Mouse (Mus musculus): ENCODE data around the gene Cnn3. TPM values are rescaled to one million over a fixed set of nuclear protein-coding genes. Genes with fewer than 3 reads are reported as not detected.

Gene Cnn3
- total RNA-seq, 2 experiments from 2014 or later: 59.8 to 68.9 TPM

GRCm38 (mm10) chr3:121417379-121418250, 8.7 kb upstream of the Cnn3 start:
- DNase-seq (ENCODE audit: low spot score in 2 of 2): no peak

DNA sequence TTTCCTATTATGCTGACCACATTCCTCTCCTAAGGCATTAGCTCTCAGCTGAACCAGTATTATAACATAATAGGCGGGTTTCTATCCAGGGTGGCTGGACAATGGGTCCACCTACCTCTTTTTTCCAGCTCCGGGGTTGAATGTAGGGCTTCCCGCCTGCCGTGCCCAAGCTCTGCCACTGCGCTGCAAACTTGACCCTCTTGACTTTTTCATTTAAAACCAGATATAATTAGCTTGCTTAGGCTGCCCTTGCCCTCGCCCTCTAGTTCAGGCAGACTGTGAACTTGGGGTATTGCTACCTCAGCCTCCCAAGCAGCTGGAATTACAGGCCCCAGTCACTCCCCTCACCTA, 8.1 kb upstream of the Cnn3 start:
- no peak for DNase-seq (ENCODE audit: low spot score in 2 of 2)

- no peak for DNase-seq (ENCODE audit: low spot score in 2 of 2)
Measured at GRCm38 (mm10) chr3:121418850-121419435, 7.4 kb upstream of the Cnn3 start.

DNA sequence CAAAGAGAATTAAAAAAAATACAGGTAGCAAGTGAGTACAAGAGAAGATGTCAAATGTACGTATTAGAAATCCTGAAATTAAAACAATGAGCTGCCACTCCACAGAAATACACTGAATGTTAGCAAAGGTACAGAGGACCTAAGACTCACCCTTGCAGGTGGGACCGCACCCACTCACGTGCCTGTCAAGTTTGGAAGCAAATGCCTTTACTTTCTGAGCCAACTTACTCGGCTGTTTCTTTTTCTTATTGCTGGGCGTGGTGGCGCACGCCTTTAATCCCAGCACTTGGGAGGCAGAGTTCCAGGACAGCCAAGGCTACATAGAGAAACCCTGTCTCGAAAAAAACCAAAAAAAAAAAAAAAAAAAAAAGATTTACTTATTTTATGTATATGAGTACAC, 3.9 kb upstream of the Cnn3 start:
- no peak for DNase-seq (ENCODE audit: low spot score in 2 of 2)

- peak; percentile 35 to 44 for DNase-seq (ENCODE audit: low spot score in 2 of 2)
Measured at GRCm38 (mm10) chr3:121426621-121427519, 573 bp downstream of the Cnn3 start.

GRCm38 (mm10) chr3:121427520-121427908, 1.2 kb downstream of the Cnn3 start:
- DNase-seq (ENCODE audit: low spot score in 2 of 2): peak; percentile 34 to 47

GRCm38 (mm10) chr3:121428230-121428629, 1.9 kb downstream of the Cnn3 start:
- DNase-seq (ENCODE audit: low spot score in 2 of 2): peak in 1 of 2 experiments; percentile 13

GRCm38 (mm10) chr3:121428696-121429259, 2.5 kb downstream of the Cnn3 start:
- DNase-seq (ENCODE audit: low spot score in 2 of 2): no peak

- DNase-seq (ENCODE audit: low spot score in 2 of 2): no peak
Measured at GRCm38 (mm10) chr3:121429469-121429868, 3.2 kb downstream of the Cnn3 start.

GRCm38 (mm10) chr3:121430289-121430936, 4.1 kb downstream of the Cnn3 start:
- no peak for DNase-seq (ENCODE audit: low spot score in 2 of 2)

DNA sequence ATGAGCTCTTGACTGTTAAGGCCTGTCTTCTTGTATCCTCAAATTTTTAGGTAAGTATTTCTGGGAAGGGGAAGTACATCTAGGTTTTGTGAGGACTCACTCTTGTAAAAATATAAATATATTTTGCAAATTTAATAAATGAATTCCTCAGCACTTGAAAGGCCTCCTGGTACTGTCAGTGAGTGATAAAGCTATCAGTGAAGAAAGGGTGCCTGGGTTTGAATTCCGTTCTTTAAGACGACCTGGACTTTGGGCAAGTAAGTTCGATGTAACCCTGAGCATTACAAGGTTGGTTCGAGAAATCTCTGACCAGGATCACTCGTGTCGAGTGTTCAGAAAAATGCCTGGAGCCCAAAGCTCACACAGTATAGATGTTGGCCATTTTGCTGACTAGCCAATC, 7.1 kb downstream of the Cnn3 start:
- no peak for DNase-seq (ENCODE audit: low spot score in 2 of 2)

- no peak for DNase-seq (ENCODE audit: low spot score in 2 of 2)
Measured at GRCm38 (mm10) chr3:121433968-121434533, 7.8 kb downstream of the Cnn3 start.

DNA sequence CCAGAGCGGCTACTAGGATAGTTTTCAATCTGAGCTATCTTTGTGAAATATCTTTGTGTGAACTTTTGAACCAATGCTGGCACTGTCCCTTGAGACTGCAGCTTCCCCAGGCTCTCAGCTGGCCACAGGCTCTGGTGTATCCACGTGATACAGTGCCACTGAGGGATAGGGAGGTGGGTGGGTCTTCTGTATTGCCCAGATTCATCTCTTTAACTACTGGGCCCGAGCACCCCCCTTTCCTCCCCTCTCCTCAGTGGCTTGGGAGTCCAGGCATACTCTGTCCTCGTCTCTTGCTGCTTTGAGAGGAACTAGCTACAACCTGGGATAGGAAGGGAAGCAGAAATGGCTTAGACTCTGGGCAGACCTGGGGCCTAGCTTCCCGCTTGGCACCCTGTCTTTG, 9.0 kb downstream of the Cnn3 start:
- DNase-seq (ENCODE audit: low spot score in 2 of 2): no peak

DNA sequence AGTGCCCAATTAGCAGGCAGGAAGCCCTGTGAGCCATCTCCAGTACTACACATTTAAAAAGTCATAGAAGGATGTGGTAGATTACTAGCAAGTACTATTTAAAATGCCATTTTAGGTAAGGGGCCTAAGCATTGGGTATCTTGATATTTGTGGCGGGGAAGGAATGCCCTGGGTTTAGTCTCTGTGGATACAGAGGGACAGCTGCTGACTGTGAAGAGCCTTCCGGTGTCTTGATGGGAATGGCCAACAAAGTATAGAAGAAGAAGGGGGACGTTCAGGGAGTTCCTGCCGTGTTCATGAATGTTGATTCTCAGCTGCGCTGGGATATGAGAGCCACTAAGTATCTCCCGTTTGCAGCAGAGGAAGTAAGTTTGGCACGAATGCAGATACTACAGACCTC, 10.8 kb downstream of the Cnn3 start:
- DNase-seq (ENCODE audit: low spot score in 2 of 2): no peak

- DNase-seq (ENCODE audit: low spot score in 2 of 2): no peak
Measured at GRCm38 (mm10) chr3:121437996-121438395, 11.7 kb downstream of the Cnn3 start.

DNA sequence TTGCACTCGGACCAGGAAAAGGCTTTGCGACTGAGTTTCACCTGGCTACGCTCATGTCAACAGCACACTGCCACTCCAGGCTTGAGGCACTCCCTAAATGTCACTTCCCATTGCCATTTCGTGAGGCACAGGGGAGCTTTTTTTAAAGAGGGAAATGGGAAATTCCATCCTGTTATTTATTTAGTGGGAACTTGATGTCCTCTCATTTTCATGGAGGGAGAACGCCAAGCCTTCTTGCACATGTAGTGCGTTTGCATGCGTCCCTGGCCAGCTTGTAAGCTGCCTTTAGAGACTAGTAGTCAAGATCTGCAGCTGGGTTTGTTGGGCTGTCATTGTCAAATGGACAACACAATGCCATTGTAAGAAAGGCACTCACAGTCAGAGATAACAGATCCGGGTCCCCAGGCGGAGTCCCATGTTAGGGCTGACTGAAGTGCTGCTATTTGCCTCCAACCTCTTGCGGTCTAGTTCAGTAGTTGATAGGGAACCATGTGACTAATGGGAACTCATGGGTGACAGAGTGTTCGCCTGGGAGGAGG, 13.4 kb downstream of the Cnn3 start:
- DNase-seq (ENCODE audit: low spot score in 2 of 2): no peak

DNA sequence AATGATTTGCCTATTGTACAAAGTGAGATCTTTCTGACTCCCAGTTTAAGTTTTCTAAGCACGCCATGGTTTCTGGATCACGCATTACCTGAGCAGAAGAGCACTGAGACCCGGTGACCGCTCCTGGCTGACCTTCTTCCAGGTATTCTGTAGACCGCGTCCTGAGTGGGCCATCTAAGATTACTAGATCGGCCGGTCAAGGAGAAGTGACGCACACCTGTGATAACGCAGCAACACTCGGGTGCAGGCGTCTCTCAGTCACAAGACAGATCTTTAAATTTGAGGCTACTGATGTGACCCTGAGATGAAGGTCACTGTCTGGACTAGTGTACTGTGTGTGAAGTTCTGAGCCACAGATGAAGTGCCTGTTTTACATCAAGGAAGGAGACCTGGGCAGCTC, 15.2 kb downstream of the Cnn3 start:
- DNase-seq (ENCODE audit: low spot score in 2 of 2): no peak

DNA sequence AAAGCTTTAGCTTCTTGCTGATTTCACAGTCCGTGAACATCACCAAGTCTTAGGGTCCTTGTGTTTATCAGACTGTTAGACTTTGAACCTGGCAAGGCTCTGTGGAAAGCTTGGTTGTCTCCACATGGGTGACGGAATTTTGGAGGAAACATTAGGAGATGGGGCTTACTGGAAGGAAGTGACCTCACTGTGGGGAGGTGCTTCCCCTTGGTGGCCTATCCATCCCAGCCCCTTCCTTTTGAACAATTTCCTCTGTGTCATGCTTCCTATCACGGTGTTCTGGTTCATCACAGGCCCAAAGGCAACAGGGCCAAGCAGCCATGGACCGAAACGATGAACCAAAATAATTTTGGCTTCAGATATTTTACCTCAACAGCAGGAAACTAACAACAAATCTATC, 16.0 kb downstream of the Cnn3 start:
- no peak for DNase-seq (ENCODE audit: low spot score in 2 of 2)

GRCm38 (mm10) chr3:121443861-121444271, 17.6 kb downstream of the Cnn3 start:
- DNase-seq (ENCODE audit: low spot score in 2 of 2): no peak

DNA sequence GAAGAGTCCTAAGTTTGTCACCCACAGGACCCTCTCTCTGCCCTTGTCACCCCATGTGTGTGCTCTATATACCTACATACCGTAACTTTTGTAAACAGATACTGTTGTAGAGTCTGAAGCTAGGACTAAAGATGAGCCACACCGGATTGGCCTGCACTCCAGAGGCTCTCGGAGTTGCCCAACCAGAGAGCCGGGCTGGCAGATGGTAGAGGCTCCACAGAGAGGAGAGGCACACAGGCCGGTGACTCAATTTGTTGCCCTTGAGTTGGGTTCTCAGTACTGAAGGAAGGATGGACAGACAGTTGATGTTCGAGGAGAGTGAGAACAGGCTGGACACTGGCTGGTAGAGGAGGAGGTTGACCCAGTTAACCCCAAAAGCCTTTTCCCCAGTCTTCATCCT, 18.1 kb downstream of the Cnn3 start:
- DNase-seq (ENCODE audit: low spot score in 2 of 2): no peak

All from left cerebral cortex, adult 18-20 months (tissue).